Mouse (Mus musculus) forebrain, embryonic 10.5 days (tissue): ENCODE data around the gene Tph2. TPM values are rescaled to one million over a fixed set of nuclear protein-coding genes. Genes with fewer than 3 reads are reported as not detected.
"Not testable (repeated sequence)": the region's sequence is repeated elsewhere in the genome, so short reads cannot be mapped to it uniquely, and the experiment has no call there.

ENCODE experiments used
- DNase-seq: peaks from one replicate; pipeline ENCODE4 v3.0.0-alpha.2; 2017; ENCODE audit warnings: low spot score; ENCODE audit errors: extremely low spot score
- H3K27ac ChIP-seq: fragments of 300-500 bp; sonication (generic); 2 replicates; pipeline ENCODE4 v1.5.1; 2016; ENCODE audit warnings: mild to moderate bottlenecking
- H3K27me3 ChIP-seq: fragments of 300-500 bp; sonication (generic); 2 replicates; pipeline ENCODE4 v1.6.1; 2016; ENCODE audit warnings: mild to moderate bottlenecking; ENCODE audit not compliant: poor library complexity, severe bottlenecking
- H3K36me3 ChIP-seq: fragments of 300-500 bp; sonication (generic); replicated peaks from 2 replicates; pipeline ENCODE4 v1.6.1; 2016; ENCODE audit warnings: mild to moderate bottlenecking, moderate library complexity
- H3K4me1 ChIP-seq: fragments of 300-500 bp; sonication (generic); 2 replicates; pipeline ENCODE4 v1.6.1; 2016
- H3K4me3 ChIP-seq: fragments of 300-500 bp; sonication (generic); 2 replicates; pipeline ENCODE4 v1.5.1; 2016; ENCODE audit warnings: mild to moderate bottlenecking, moderate library complexity
- H3K9me3 ChIP-seq: fragments of 300-500 bp; sonication (generic); 2 replicates; pipeline ENCODE4 v1.6.1; 2016; ENCODE audit warnings: mild to moderate bottlenecking, moderate library complexity
- WGBS: fragments of 180-500 bp; shearing (Covaris S2); methylation state at CpG from one replicate; pipeline ENCODE4 v1.1.7; 2016; 5-methylcytosine and 5-hydroxymethylcytosine counted together
- polyA plus RNA-seq: library from polyadenylated mRNA; unstranded; fragments of >200 nt; fragmentation: Nextera tagmentation; extraction: Ambion mirVana; gene quantifications from 2 replicates; pipeline ENCODE4 v1.2.1, GENCODE M21; 2016

Gene Tph2
- polyA plus RNA-seq: not detected in 2 replicates

GRCm38 (mm10) chr10:115184697-115185096, at the start of gene Tph2:
Tph2 (minus strand) TSS chr10:115185022.
- no peaks in the 10 kb centered on the region for H3K36me3 ChIP-seq
- DNase-seq: peak; percentile 75
- no peaks in the 10 kb centered on the region for H3K9me3 ChIP-seq
- H3K27ac ChIP-seq: no peak within 1 kb of the TSS
- whole genome bisulfite sequencing: 13% methylated on average over 9 of the region's 9 CpGs
- no peak within 1 kb of the TSS for H3K4me3 ChIP-seq
- no peaks in the 10 kb centered on the region for H3K27me3 ChIP-seq
- H3K4me1 ChIP-seq: no peaks in the 10 kb centered on the region

GRCm38 (mm10) chr10:115233798-115234197, 49.0 kb upstream of the Tph2 start:
- Histone ChIP-seq H3K4me3 (no peak overlapping the region), H3K9me3 (no peaks in the 10 kb centered on the region), H3K36me3 (peaks cover 34% of the 10 kb centered on the region), H3K27ac (no peak overlapping the region), H3K4me1 (no peaks in the 10 kb centered on the region), H3K27me3 (no peaks in the 10 kb centered on the region)
- DNase-seq: no peak
- WGBS: 90% methylated on average over 3 of the region's 3 CpGs

- WGBS: 95% methylated on average over 3 of the region's 3 CpGs
Measured at GRCm38 (mm10) chr10:115232513-115232912, 47.7 kb upstream of the Tph2 start.

GRCm38 (mm10) chr10:115229023-115229422, 44.2 kb upstream of the Tph2 start:
- H3K9me3 ChIP-seq: no peaks in the 10 kb centered on the region
- WGBS: 90% methylated on average over 9 of the region's 9 CpGs
- H3K4me3 ChIP-seq: no peak overlapping the region
- H3K27me3 ChIP-seq: no peaks in the 10 kb centered on the region
- H3K27ac ChIP-seq: no peak overlapping the region
- peaks cover 44% of the 10 kb centered on the region for H3K36me3 ChIP-seq
- DNase-seq: no peak
- H3K4me1 ChIP-seq: no peaks in the 10 kb centered on the region

More at GRCm38 (mm10) chr10:115232513-115232912, 47.7 kb upstream of the Tph2 start:
- peaks cover 32% of the 10 kb centered on the region for H3K36me3 ChIP-seq
- no peaks in the 10 kb centered on the region for H3K27me3 ChIP-seq
- no peaks in the 10 kb centered on the region for H3K4me1 ChIP-seq
- DNase-seq: no peak
- no peak overlapping the region for H3K4me3 ChIP-seq
- no peaks in the 10 kb centered on the region for H3K9me3 ChIP-seq
- H3K27ac ChIP-seq: no peak overlapping the region

GRCm38 (mm10) chr10:115226586-115226985, 41.8 kb upstream of the Tph2 start:
- Histone ChIP-seq H3K27me3 (no peaks in the 10 kb centered on the region), H3K9me3 (no peaks in the 10 kb centered on the region), H3K36me3 (peaks cover 29% of the 10 kb centered on the region), H3K4me1 (no peaks in the 10 kb centered on the region), H3K27ac (no peak overlapping the region), H3K4me3 (no peak overlapping the region)
- DNase-seq: no peak
- WGBS: 89% methylated on average over 7 of the region's 7 CpGs

- WGBS: 89% methylated on average over 3 of the region's 3 CpGs
- Histone ChIP-seq H3K4me1 (no peaks in the 10 kb centered on the region), H3K27ac (no peak overlapping the region), H3K27me3 (no peaks in the 10 kb centered on the region), H3K36me3 (peaks cover 35% of the 10 kb centered on the region), H3K4me3 (no peak overlapping the region), H3K9me3 (no peaks in the 10 kb centered on the region)
- no peak for DNase-seq
Measured at GRCm38 (mm10) chr10:115223845-115224244, 39.0 kb upstream of the Tph2 start.

- peaks cover 77% of the 10 kb centered on the region for H3K36me3 ChIP-seq
- 94% methylated on average over 11 of the region's 11 CpGs for WGBS
Measured at GRCm38 (mm10) chr10:115212916-115213580, 28.2 kb upstream of the Tph2 start.

GRCm38 (mm10) chr10:115205825-115206224, 21.0 kb upstream of the Tph2 start:
- peaks cover 53% of the 10 kb centered on the region for H3K36me3 ChIP-seq
- no peak overlapping the region for H3K4me3 ChIP-seq
- WGBS: 93% methylated on average over 3 of the region's 3 CpGs
- H3K27ac ChIP-seq: no peak overlapping the region
- H3K27me3 ChIP-seq: no peaks in the 10 kb centered on the region
- no peaks in the 10 kb centered on the region for H3K9me3 ChIP-seq
- H3K4me1 ChIP-seq: no peaks in the 10 kb centered on the region
- no peak for DNase-seq

More at GRCm38 (mm10) chr10:115212916-115213580, 28.2 kb upstream of the Tph2 start:
- no peaks in the 10 kb centered on the region for H3K27me3 ChIP-seq
- no peak overlapping the region for H3K27ac ChIP-seq
- DNase-seq: no peak
- no peaks in the 10 kb centered on the region for H3K9me3 ChIP-seq
- no peak overlapping the region for H3K4me3 ChIP-seq
- H3K4me1 ChIP-seq: no peaks in the 10 kb centered on the region

GRCm38 (mm10) chr10:115205284-115205683, 20.5 kb upstream of the Tph2 start:
- H3K4me1 ChIP-seq: no peaks in the 10 kb centered on the region
- DNase-seq: no peak
- H3K9me3 ChIP-seq: no peaks in the 10 kb centered on the region
- peaks cover 53% of the 10 kb centered on the region for H3K36me3 ChIP-seq
- H3K27ac ChIP-seq: no peak overlapping the region
- H3K4me3 ChIP-seq: no peak overlapping the region
- 76% methylated on average over 1 of the region's 1 CpGs for WGBS
- no peaks in the 10 kb centered on the region for H3K27me3 ChIP-seq

- Histone ChIP-seq H3K27me3 (no peaks in the 10 kb centered on the region), H3K9me3 (no peaks in the 10 kb centered on the region), H3K4me3 (no peak overlapping the region), H3K27ac (no peak overlapping the region), H3K36me3 (no peaks in the 10 kb centered on the region), H3K4me1 (no peaks in the 10 kb centered on the region)
- WGBS: 87% methylated on average over 7 of the region's 7 CpGs
- no peak for DNase-seq
Measured at GRCm38 (mm10) chr10:115191214-115191613, 6.4 kb upstream of the Tph2 start.

- Histone ChIP-seq H3K27ac (no peak overlapping the region), H3K4me3 (no peak overlapping the region), H3K4me1 (no peaks in the 10 kb centered on the region), H3K27me3 (no peaks in the 10 kb centered on the region), H3K9me3 (no peaks in the 10 kb centered on the region), H3K36me3 (no peaks in the 10 kb centered on the region)
- DNase-seq: no peak
- 88% methylated on average over 1 of the region's 1 CpGs for WGBS
Measured at GRCm38 (mm10) chr10:115187390-115187789, 2.6 kb upstream of the Tph2 start.

GRCm38 (mm10) chr10:115181034-115181433, 3.8 kb downstream of the Tph2 start:
- H3K9me3 ChIP-seq: no peaks in the 10 kb centered on the region
- H3K27ac ChIP-seq: no peak overlapping the region
- no peaks in the 10 kb centered on the region for H3K27me3 ChIP-seq
- 85% methylated on average over 3 of the region's 3 CpGs for WGBS
- H3K4me1 ChIP-seq: no peaks in the 10 kb centered on the region; the same call in 1 of the 2 replicates
- no peak for DNase-seq
- H3K4me3 ChIP-seq: no peak overlapping the region
- no peaks in the 10 kb centered on the region for H3K36me3 ChIP-seq

GRCm38 (mm10) chr10:115178019-115178418, 6.8 kb downstream of the Tph2 start:
- not testable (repeated sequence) for H3K27ac ChIP-seq, H3K4me3 ChIP-seq, H3K9me3 ChIP-seq, H3K36me3 ChIP-seq, H3K27me3 ChIP-seq, DNase-seq
- 62% methylated on average over 6 of the region's 6 CpGs for WGBS
- peaks cover 10% of the 10 kb centered on the region for H3K4me1 ChIP-seq
